Comparison of ENCODE assay signal across 25 mouse cellular contexts in genomic region chr5:38653101-38653500, GRCm38 (mm10).
"Had no signal": no experiment of that assay in that cellular context is flagged by ENCODE, and none has a peak within 500 bp of the region (broad histone marks: within the 10 kb centered on the region; RNA-seq: fewer than 3 reads in every experiment).

No protein-coding gene starts in this region.

- H3K36me3 ChIP-seq: embryonic facial prominence, embryonic 10.5 days; embryonic facial prominence, embryonic 12.5 days; embryonic facial prominence, embryonic 13.5 days; embryonic facial prominence, embryonic 15.5 days; forebrain, embryonic 10.5 days; forebrain, embryonic 12.5 days; forebrain, embryonic 15.5 days; heart, embryonic 10.5 days had no signal

- DNase-seq: cerebellum, adult 9-11 months; cerebellum, postnatal 10 days; cerebellum, postnatal 14 days; cerebellum, postnatal 25 days; cerebellum, postnatal 36 days; embryo, embryonic 11 days; forebrain, postnatal 0 days; gastrocnemius, adult 2 months; gastrocnemius, postnatal 10 days; gastrocnemius, postnatal 14 days; gastrocnemius, postnatal 25 days; gastrocnemius, postnatal 36 days; heart, adult 11 months; heart, adult 18-20 months; heart, adult 2 months had no signal

- H3K9me3 ChIP-seq: embryonic facial prominence, embryonic 10.5 days; embryonic facial prominence, embryonic 12.5 days; embryonic facial prominence, embryonic 13.5 days; embryonic facial prominence, embryonic 15.5 days; forebrain, embryonic 10.5 days; forebrain, embryonic 12.5 days; forebrain, embryonic 13.5 days; forebrain, embryonic 15.5 days; heart, embryonic 10.5 days had no signal

- H3K27ac ChIP-seq: embryonic facial prominence, embryonic 10.5 days; embryonic facial prominence, embryonic 12.5 days; embryonic facial prominence, embryonic 13.5 days; embryonic facial prominence, embryonic 15.5 days; forebrain, embryonic 10.5 days; forebrain, embryonic 12.5 days; forebrain, embryonic 13.5 days; forebrain, embryonic 15.5 days; gastrocnemius, adult 2 months; heart, adult 2 months; heart, embryonic 10.5 days had no signal

- H3K27me3 ChIP-seq: embryonic facial prominence, embryonic 12.5 days; embryonic facial prominence, embryonic 13.5 days; embryonic facial prominence, embryonic 15.5 days; forebrain, embryonic 12.5 days; forebrain, embryonic 13.5 days; forebrain, embryonic 15.5 days had no signal

- H3K9ac ChIP-seq: embryonic facial prominence, embryonic 12.5 days; embryonic facial prominence, embryonic 13.5 days; embryonic facial prominence, embryonic 15.5 days; forebrain, embryonic 12.5 days; forebrain, embryonic 13.5 days; forebrain, embryonic 15.5 days; forebrain, postnatal 0 days had no signal

- H3K4me3 ChIP-seq: embryonic facial prominence, embryonic 10.5 days; embryonic facial prominence, embryonic 12.5 days; embryonic facial prominence, embryonic 13.5 days; embryonic facial prominence, embryonic 15.5 days; erythroblast, embryonic 14.5 days; forebrain, embryonic 10.5 days; forebrain, embryonic 12.5 days; forebrain, embryonic 13.5 days; forebrain, embryonic 15.5 days; gastrocnemius, adult 2 months; heart, adult 2 months; heart, embryonic 10.5 days had no signal

- H3K4me1 ChIP-seq: embryonic facial prominence, embryonic 10.5 days; embryonic facial prominence, embryonic 12.5 days; embryonic facial prominence, embryonic 13.5 days; embryonic facial prominence, embryonic 15.5 days; forebrain, embryonic 12.5 days; forebrain, embryonic 15.5 days; heart, embryonic 10.5 days had no signal
